Mouse (Mus musculus) mammary gland, adult 2 months (tissue): ENCODE data around the gene Abhd8. TPM values are rescaled to one million over a fixed set of nuclear protein-coding genes. Genes with fewer than 3 reads are reported as not detected.

Experiments
- polyA plus RNA-seq: library from polyadenylated mRNA; depleted of rRNA; stranded (reverse); fragments of >200 nt; gene quantifications from 2 replicates; pipeline ENCODE4 v1.2.3, GENCODE M21; 2012; ENCODE audit warnings: low replicate concordance; rRNA removed

Abhd8 gene
- polyA plus RNA-seq: 39.7 and 88.0 TPM in 2 replicates

GRCm38 (mm10) chr8:71463188-71464033 is at the start of gene Abhd8:
Gene Abhd8 (minus strand): TSS chr8:71463655.

GRCm38 (mm10) chr8:71511644-71512043 is 48.2 kb upstream of the Abhd8 start, which contains the start of gene Plvap:
Gene Plvap (minus strand): TSS chr8:71511752.

GRCm38 (mm10) chr8:71487691-71488445 is 24.4 kb upstream of the Abhd8 start, which contains the start of gene Gtpbp3:
Gene Gtpbp3 (plus strand): TSS chr8:71488103.

DNA sequence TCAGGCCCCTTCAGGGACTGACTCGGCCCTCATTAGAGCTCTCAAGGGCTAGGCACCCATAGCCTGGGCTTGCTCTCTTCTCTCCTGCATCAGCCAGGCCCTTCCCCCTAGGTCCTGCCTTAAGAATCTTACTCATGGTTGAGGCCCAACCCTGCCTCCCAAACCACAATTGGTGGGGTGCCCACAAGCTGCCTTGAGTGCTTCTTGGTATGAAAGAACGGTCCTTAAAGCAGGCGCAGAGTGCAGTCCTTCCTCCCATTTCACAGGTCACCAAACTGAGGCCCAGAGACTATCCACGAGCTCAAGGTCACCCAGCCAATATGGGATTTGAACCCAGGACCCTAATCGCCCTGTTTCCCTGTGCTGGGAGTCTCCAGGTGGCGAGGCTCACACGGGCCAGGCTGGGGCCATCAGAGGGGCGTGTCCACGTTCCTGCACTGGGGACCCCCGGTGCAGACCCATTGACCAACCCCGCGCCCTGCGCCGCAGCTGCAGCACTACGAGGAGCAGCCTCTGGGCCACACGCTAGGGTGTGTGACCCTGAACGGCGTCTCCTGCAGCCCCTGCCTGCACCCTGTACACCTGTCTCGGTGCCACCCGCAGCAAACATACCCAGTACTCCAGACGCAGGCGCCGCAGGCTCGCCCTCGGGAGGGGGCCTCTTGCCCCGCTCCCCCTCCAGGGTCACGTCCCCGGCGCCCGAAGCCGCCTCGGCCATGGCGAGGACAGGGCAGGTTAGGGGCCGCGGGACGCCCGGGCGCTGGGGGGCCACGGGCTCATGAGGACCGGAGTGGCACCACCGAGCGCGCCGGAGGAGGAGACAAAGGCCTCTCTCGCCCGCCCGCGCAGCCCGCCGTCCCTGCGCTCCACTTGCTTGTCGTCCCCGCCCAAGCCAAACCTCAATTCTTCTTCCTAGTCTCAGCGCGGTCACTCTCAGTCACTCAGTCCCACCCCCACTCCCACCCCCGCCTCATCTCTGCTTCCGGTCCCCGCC is 22.0 kb upstream of the Abhd8 start, which contains the start of gene Ano8:
Gene Ano8, minus strand, starts transcription at position 822 of the 994 bp plus-strand sequence.

DNA sequence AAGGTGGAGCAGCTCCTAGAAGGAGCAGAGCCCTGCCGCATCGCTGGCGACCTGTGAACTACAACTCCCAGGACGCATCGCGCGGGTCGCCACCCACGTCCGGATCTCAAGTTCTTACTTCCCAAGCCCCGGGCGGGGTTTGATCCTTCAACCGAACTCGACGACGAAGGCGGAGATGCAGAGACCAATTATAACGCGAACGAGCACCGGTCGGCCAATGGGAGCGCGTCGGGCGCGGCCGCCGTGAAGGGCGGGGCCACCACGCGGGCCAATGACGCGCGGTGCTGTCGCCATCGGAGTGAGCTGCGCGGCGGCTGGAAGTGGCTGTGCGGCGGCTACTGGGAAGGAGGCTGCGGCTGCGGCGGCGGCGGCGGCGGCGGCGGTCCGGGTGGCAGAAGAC is 5.5 kb upstream of the Abhd8 start, which contains the start of gene Dda1:
Gene Dda1, plus strand, starts transcription at position 284 of the 400 bp plus-strand sequence.

GRCm38 (mm10) chr8:71464513-71465500 is 1.4 kb upstream of the Abhd8 start, which contains the start of gene Mrpl34:
Gene Mrpl34 (plus strand): TSS chr8:71464959.

Other genes with a start within 250 kb of the Abhd8 start
- gene Myo9b, start 190.9 kb downstream of the Abhd8 start, polyA plus RNA-seq: 24.5 and 47.1 TPM in 2 replicates
- gene Haus8, start 190.7 kb downstream of the Abhd8 start, polyA plus RNA-seq: 5.6 and 6.6 TPM in 2 replicates
- gene Use1, start 96.8 kb downstream of the Abhd8 start, polyA plus RNA-seq: 109 and 116 TPM in 2 replicates
- 13.0 and 27.0 TPM in 2 replicates for gene Ocel1, start 92.4 kb downstream of the Abhd8 start, polyA plus RNA-seq
- 95.9 and 259 TPM in 2 replicates for gene Nr2f6, start 81.7 kb downstream of the Abhd8 start, polyA plus RNA-seq
- gene Ushbp1, start 67.9 kb downstream of the Abhd8 start, polyA plus RNA-seq: 70.7 and 71.1 TPM in 2 replicates
- 123 and 158 TPM in 2 replicates for gene Babam1, start 66.8 kb downstream of the Abhd8 start, polyA plus RNA-seq
- gene Ankle1, start 57.6 kb downstream of the Abhd8 start, polyA plus RNA-seq: 1.8 and 3.0 TPM in 2 replicates
- gene Mrpl34, start 1.3 kb upstream of the Abhd8 start, polyA plus RNA-seq: 109 and 185 TPM in 2 replicates
- gene Dda1, start 5.5 kb upstream of the Abhd8 start, polyA plus RNA-seq: 103 and 108 TPM in 2 replicates
- 20.8 and 48.1 TPM in 2 replicates for gene Ano8, start 22.3 kb upstream of the Abhd8 start, polyA plus RNA-seq
- gene Gtpbp3, start 24.4 kb upstream of the Abhd8 start, polyA plus RNA-seq: 27.0 and 51.9 TPM in 2 replicates
- 191 and 472 TPM in 2 replicates for gene Plvap, start 48.1 kb upstream of the Abhd8 start, polyA plus RNA-seq
- 0.23 TPM in 1 of 2 replicates, not detected in the other for gene Ccdc194, start 62.1 kb upstream of the Abhd8 start, polyA plus RNA-seq
- gene Bst2, start 73.8 kb upstream of the Abhd8 start, polyA plus RNA-seq: 243 and 517 TPM in 2 replicates
- gene Mvb12a, start 79.3 kb upstream of the Abhd8 start, polyA plus RNA-seq: 101 and 186 TPM in 2 replicates
- 3.2 and 6.8 TPM in 2 replicates for gene Tmem221, start 95.2 kb upstream of the Abhd8 start, polyA plus RNA-seq
- gene Nxnl1, start 102.9 kb upstream of the Abhd8 start, polyA plus RNA-seq: 0.63 and 0.92 TPM in 2 replicates
- 854 and 1,064 TPM in 2 replicates for gene Slc27a1, start 105.2 kb upstream of the Abhd8 start, polyA plus RNA-seq
- gene Pgls, start 128.5 kb upstream of the Abhd8 start, polyA plus RNA-seq: 137 and 341 TPM in 2 replicates
- 7.2 and 22.1 TPM in 2 replicates for gene Fam129c, start 134.0 kb upstream of the Abhd8 start, polyA plus RNA-seq
- 159 and 238 TPM in 2 replicates for gene Colgalt1, start 147.3 kb upstream of the Abhd8 start, polyA plus RNA-seq
- 1.2 and 1.5 TPM in 2 replicates for gene Unc13a, start 208.1 kb upstream of the Abhd8 start, polyA plus RNA-seq
- 54.2 and 110 TPM in 2 replicates for gene Jak3, start 212.6 kb upstream of the Abhd8 start, polyA plus RNA-seq
- 45.3 and 91.7 TPM in 2 replicates for gene Insl3, start 225.6 kb upstream of the Abhd8 start, polyA plus RNA-seq
- gene B3gnt3, start 238.1 kb upstream of the Abhd8 start, polyA plus RNA-seq: 18.6 and 33.3 TPM in 2 replicates